ENCODE assay signal across 1 mouse cellular context in the genomic region with DNA sequence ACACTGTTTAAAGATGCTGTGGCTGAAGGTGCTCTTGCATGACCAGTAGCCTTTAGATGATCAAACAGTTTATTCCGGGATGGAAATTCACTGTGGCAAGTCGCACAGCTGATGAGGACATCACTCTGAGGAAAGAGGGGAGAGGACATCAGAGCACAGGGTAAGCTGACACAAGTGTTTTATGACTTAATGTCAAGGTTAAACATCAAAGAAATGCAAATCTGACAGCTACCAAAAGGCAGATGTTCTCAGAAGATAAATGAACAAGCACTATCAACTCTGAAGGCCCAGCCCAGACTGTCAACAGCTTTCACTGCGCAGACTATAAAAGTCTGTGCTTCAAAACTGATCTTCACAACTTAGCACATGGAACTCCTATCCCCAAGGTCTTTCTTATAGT.
TF ChIP-seq lines count a peak whose summit lies in the region.

No protein-coding gene starts in this region.

TF ChIP-seq in MEL, 35 proteins besides CTCF, POLR2A, EP300 and RAD21:
- TF ChIP-seq MAX (IDR thresholded peaks at IDR 0.05; ENCODE audit: low read length) (no peak), GABPA (IDR thresholded peaks at IDR 0.05; ENCODE audit: low read depth, low read length) (no peak), TCF12 (IDR thresholded peaks at IDR 0.05; ENCODE audit: low read depth, low read length) (peak; percentile 14; the same call in 1 of the 2 replicates), TAL1 (IDR thresholded peaks at IDR 0.05; ENCODE audit: low read length) (no peak), JUND (IDR thresholded peaks at IDR 0.05; ENCODE audit: low read depth, low read length) (no peak)
